9 mouse cellular contexts compared by ENCODE assay signal in genomic region chr4:145319274-145320226, GRCm38 (mm10). TPM values are rescaled to one million over a fixed set of nuclear protein-coding genes. Genes with fewer than 3 reads are reported as not detected.
DNase-seq lines count a peak whose midpoint lies in the region; ATAC-seq and TF ChIP-seq lines count a peak whose summit lies in the region.
"Had no signal": no experiment of that assay in that cellular context is flagged by ENCODE, and none has a peak within 500 bp of the region (broad histone marks: within the 10 kb centered on the region; RNA-seq: fewer than 3 reads in every experiment).

No protein-coding gene starts in this region.

- no peaks in the 10 kb centered on the region for H3K4me1 ChIP-seq in lung, embryonic 14.5 days (ENCODE audit: insufficient read depth)
- no peaks in the 10 kb centered on the region for H3K4me1 ChIP-seq in lung, postnatal 0 days (ENCODE audit: insufficient read depth, low read depth, low read length)
- H3K4me1 ChIP-seq in forebrain, embryonic 15.5 days: no peaks in the 10 kb centered on the region
- H3K4me1 ChIP-seq: neural tube, embryonic 12.5 days had no signal

- no peak for TF ChIP-seq EP300 in lung, postnatal 0 days (IDR thresholded peaks at IDR 0.05)

- H3K27me3 ChIP-seq in lung, embryonic 14.5 days (ENCODE audit: insufficient read depth, low read length): peaks cover 7% of the 10 kb centered on the region; the same call in 1 of the 2 replicates
- H3K27me3 ChIP-seq in lung, postnatal 0 days (replicated peaks; ENCODE audit: insufficient read depth, low read length): no peaks in the 10 kb centered on the region
- no peaks in the 10 kb centered on the region for H3K27me3 ChIP-seq in forebrain, embryonic 15.5 days

- WGBS in lung, embryonic 14.5 days: 76% methylated on average over 4 of the region's 4 CpGs
- WGBS in lung, postnatal 0 days: 68% methylated on average over 4 of the region's 4 CpGs
- WGBS in forebrain, embryonic 15.5 days: 73% methylated on average over 4 of the region's 4 CpGs

- TF ChIP-seq CTCF in lung, embryonic 14.5 days (IDR thresholded peaks at IDR 0.05; ENCODE audit: low read depth): no peak
- no peak for TF ChIP-seq CTCF in lung, postnatal 0 days (IDR thresholded peaks at IDR 0.05)

- H3K36me3 ChIP-seq in lung, embryonic 14.5 days (ENCODE audit: insufficient read depth): no peaks in the 10 kb centered on the region
- no peaks in the 10 kb centered on the region for H3K36me3 ChIP-seq in lung, postnatal 0 days (ENCODE audit: insufficient read depth, low read length)
- no peaks in the 10 kb centered on the region for H3K36me3 ChIP-seq in forebrain, embryonic 15.5 days
- H3K36me3 ChIP-seq: neural tube, embryonic 12.5 days had no signal

- intact Hi-C loops in heart, postnatal 25 days (cut with DNase I): no loop called here

- ATAC-seq in lung, embryonic 14.5 days (ENCODE audit: insufficient read depth): peak; percentile 41; the same call in 1 of the 2 replicates
- ATAC-seq in lung, postnatal 0 days: no peak
- ATAC-seq in forebrain, embryonic 15.5 days (replicated peaks): no peak

- peak; percentile 4 for DNase-seq in lung, embryonic 14.5 days
- no peak for DNase-seq in lung, postnatal 0 days (ENCODE audit: low spot score)
- DNase-seq in adrenal gland, adult 2 months: peak; percentile 86
- peak; percentile 51 for DNase-seq in heart, postnatal 25 days (ENCODE audit: low spot score)
- peak; percentile 43 for DNase-seq in telencephalon, adult 2 months (ENCODE audit: low read depth, low spot score)
- no peak for DNase-seq in cerebellum, postnatal 10 days
- DNase-seq in cerebellum, postnatal 4 days (ENCODE audit: low spot score in 2 of 2): no peak

- H3K4me2 ChIP-seq in lung, embryonic 14.5 days: no peak overlapping the region
- H3K4me2 ChIP-seq in lung, postnatal 0 days (replicated peaks; ENCODE audit: low read depth, low read length): no peak overlapping the region
- no peak overlapping the region for H3K4me2 ChIP-seq in forebrain, embryonic 15.5 days (replicated peaks)
- H3K4me2 ChIP-seq: neural tube, embryonic 12.5 days had no signal

- no peak overlapping the region for H3K9ac ChIP-seq in lung, embryonic 14.5 days
- H3K9ac ChIP-seq in lung, postnatal 0 days (replicated peaks; ENCODE audit: low read depth): no peak overlapping the region
- H3K9ac ChIP-seq in forebrain, embryonic 15.5 days (replicated peaks): no peak overlapping the region
- H3K9ac ChIP-seq: neural tube, embryonic 12.5 days had no signal

- H3K27ac ChIP-seq in lung, embryonic 14.5 days (ENCODE audit: low read depth): no peak overlapping the region
- no peak overlapping the region for H3K27ac ChIP-seq in lung, postnatal 0 days (ENCODE audit: low read length)
- no peak overlapping the region for H3K27ac ChIP-seq in forebrain, embryonic 15.5 days (replicated peaks)
- H3K27ac ChIP-seq: neural tube, embryonic 12.5 days had no signal

- H3K9me3 ChIP-seq in lung, embryonic 14.5 days (ENCODE audit: low read depth, low read length): no peaks in the 10 kb centered on the region
- no peaks in the 10 kb centered on the region for H3K9me3 ChIP-seq in lung, postnatal 0 days (ENCODE audit: low read length)
- H3K9me3 ChIP-seq in forebrain, embryonic 15.5 days: peaks cover 2% of the 10 kb centered on the region; the same call in 1 of the 2 replicates
- H3K9me3 ChIP-seq: neural tube, embryonic 12.5 days had no signal

- H3K4me3 ChIP-seq in lung, embryonic 14.5 days (ENCODE audit: low read depth, low read length): no peak overlapping the region
- no peak overlapping the region for H3K4me3 ChIP-seq in lung, postnatal 0 days (ENCODE audit: low read depth, low read length)
- H3K4me3 ChIP-seq in forebrain, embryonic 15.5 days: no peak overlapping the region
- H3K4me3 ChIP-seq: neural tube, embryonic 12.5 days had no signal

RNA-seq across cellular contexts. Expression of gene Tnfrsf8, which starts 4.6 kb away (rescaled TPM):
- 0.20 TPM in 1 of 2 replicates, not detected in the other for polyA plus RNA-seq in lung, embryonic 14.5 days (2014; fragmentation: Nextera tagmentation; extraction: Ambion mirVana)
- polyA plus RNA-seq in lung, postnatal 0 days (2015; fragmentation: Nextera tagmentation; extraction: Ambion mirVana): 0.05 and 0.12 TPM in 2 replicates
- total RNA-seq in adrenal gland, adult 2 months (2021): under 1 TPM; 0.28 to 0.40 TPM
- 0.25 and 0.28 TPM in 2 replicates for polyA plus RNA-seq in adrenal gland, adult 2 months (2012; rRNA removed)
- total RNA-seq in heart, postnatal 25 days (2021): under 1 TPM in 1 of 2 experiments, not detected in 1; 0.08 TPM
- polyA plus RNA-seq in forebrain, embryonic 15.5 days (2015; fragmentation: Nextera tagmentation; extraction: Ambion mirVana): 0.09 and 0.38 TPM in 2 replicates

Comparison
In these comparisons a context has a peak if more than half of its experiments do, and no peak if none do; other contexts are left out.
1. DNase-seq: peak in lung, embryonic 14.5 days (single experiment), adrenal gland, adult 2 months (single experiment), heart, postnatal 25 days (single experiment) and telencephalon, adult 2 months (single experiment); none in lung, postnatal 0 days (single experiment), cerebellum, postnatal 10 days (0 of 2) and cerebellum, postnatal 4 days (0 of 2).